Comparison of ENCODE assay signal across 8 mouse cellular contexts in genomic region chr11:116334417-116334782, GRCm38 (mm10). TPM values are rescaled to one million over a fixed set of nuclear protein-coding genes. Genes with fewer than 3 reads are reported as not detected.
DNase-seq lines count a peak whose midpoint lies in the region; ATAC-seq and TF ChIP-seq lines count a peak whose summit lies in the region.

No protein-coding gene starts in this region.

- no peaks in the 10 kb centered on the region for H3K9me3 ChIP-seq in lung, postnatal 0 days (ENCODE audit: low read length)
- no peaks in the 10 kb centered on the region for H3K9me3 ChIP-seq in forebrain, embryonic 16.5 days (ENCODE audit: control insufficient read depth, low read length)
- H3K9me3 ChIP-seq in liver, embryonic 14.5 days (ENCODE audit: control insufficient read depth, low read length), result no peaks in the 10 kb centered on the region
- H3K9me3 ChIP-seq in stomach, embryonic 15.5 days, result no peaks in the 10 kb centered on the region

- no peak for TF ChIP-seq CTCF in lung, postnatal 0 days (IDR thresholded peaks at IDR 0.05)
- no peak for TF ChIP-seq CTCF in lung, adult 2 months (IDR thresholded peaks at IDR 0.05; ENCODE audit: insufficient read depth, low read length)
- TF ChIP-seq CTCF in liver, embryonic 14.5 days (IDR thresholded peaks at IDR 0.05; ENCODE audit: low read depth), result no peak

- 4% methylated on average over 22 of the region's 26 CpGs for WGBS in lung, postnatal 0 days
- 9% methylated on average over 26 of the region's 26 CpGs for WGBS in lung, adult 2 months
- WGBS in forebrain, embryonic 16.5 days, result 8% methylated on average over 26 of the region's 26 CpGs
- 7% methylated on average over 26 of the region's 26 CpGs for WGBS in liver, embryonic 14.5 days (ENCODE audit: insufficient replicate concordance)
- WGBS in stomach, embryonic 15.5 days, result 15% methylated on average over 24 of the region's 26 CpGs

- TF ChIP-seq EP300 in lung, postnatal 0 days (IDR thresholded peaks at IDR 0.05), result no peak
- TF ChIP-seq EP300 in liver, embryonic 14.5 days (IDR thresholded peaks at IDR 0.05; ENCODE audit: low read depth), result no peak

- H3K9ac ChIP-seq in lung, postnatal 0 days (replicated peaks; ENCODE audit: low read depth), result no peak overlapping the region
- no peak overlapping the region; the same call in 1 of the 2 replicates for H3K9ac ChIP-seq in forebrain, embryonic 16.5 days (replicated peaks; ENCODE audit: low read depth, low read length)
- no peak overlapping the region for H3K9ac ChIP-seq in liver, embryonic 14.5 days (replicated peaks)
- H3K9ac ChIP-seq in stomach, embryonic 15.5 days, result no peak overlapping the region

- H3K4me2 ChIP-seq in lung, postnatal 0 days (replicated peaks; ENCODE audit: low read depth, low read length), result peak overlapping the region; percentile 100
- peak overlapping the region; percentile 99; the same call in 1 of the 2 replicates for H3K4me2 ChIP-seq in forebrain, embryonic 16.5 days (ENCODE audit: low read length)
- H3K4me2 ChIP-seq in liver, embryonic 14.5 days (ENCODE audit: low read depth), result peak overlapping the region; percentile 96
- peak overlapping the region; percentile 99 for H3K4me2 ChIP-seq in stomach, embryonic 15.5 days

- H3K36me3 ChIP-seq in lung, postnatal 0 days (ENCODE audit: insufficient read depth, low read length), result no peaks in the 10 kb centered on the region
- H3K36me3 ChIP-seq in forebrain, embryonic 16.5 days (ENCODE audit: control insufficient read depth, insufficient read depth), result 0 out of 2 replicates have a peak, but pooled peaks cover 2% of the 10 kb centered on the region
- no peaks in the 10 kb centered on the region for H3K36me3 ChIP-seq in liver, embryonic 14.5 days (replicated peaks; ENCODE audit: control insufficient read depth, insufficient read depth, low read depth)
- no peaks in the 10 kb centered on the region for H3K36me3 ChIP-seq in stomach, embryonic 15.5 days

- H3K4me1 ChIP-seq in lung, postnatal 0 days (ENCODE audit: insufficient read depth, low read depth, low read length), result peaks cover 14% of the 10 kb centered on the region; the same call in 1 of the 2 replicates
- peaks cover 3% of the 10 kb centered on the region for H3K4me1 ChIP-seq in lung, adult 2 months (ENCODE audit: control insufficient read depth, insufficient read depth, low read length)
- H3K4me1 ChIP-seq in forebrain, embryonic 16.5 days (replicated peaks; ENCODE audit: control insufficient read depth, insufficient read depth, low read length), result peaks cover 57% of the 10 kb centered on the region
- H3K4me1 ChIP-seq in liver, embryonic 14.5 days (replicated peaks; ENCODE audit: control insufficient read depth in 2 of 2, insufficient read depth in 2 of 2, low read length in 1 of 2), result no peaks in the 10 kb centered on the region
- H3K4me1 ChIP-seq in stomach, embryonic 15.5 days, result peaks cover 33% of the 10 kb centered on the region

- peaks cover 12% of the 10 kb centered on the region for H3K27me3 ChIP-seq in lung, postnatal 0 days (replicated peaks; ENCODE audit: insufficient read depth, low read length)
- H3K27me3 ChIP-seq in forebrain, embryonic 16.5 days (replicated peaks; ENCODE audit: control insufficient read depth, insufficient read depth, low read length), result peaks cover 12% of the 10 kb centered on the region
- peaks cover 36% of the 10 kb centered on the region for H3K27me3 ChIP-seq in liver, embryonic 14.5 days (ENCODE audit: control insufficient read depth, insufficient read depth, low read length)
- H3K27me3 ChIP-seq in stomach, embryonic 15.5 days (replicated peaks), result peaks cover 22% of the 10 kb centered on the region

- DNase-seq in lung, postnatal 0 days (ENCODE audit: low spot score), result no peak
- DNase-seq in lung, adult 2 months, result no peak
- no peak for DNase-seq in liver, embryonic 14.5 days (ENCODE audit: low read depth in 3 of 3, low spot score in 3 of 3)
- DNase-seq in thymus, postnatal 36 days, result no peak
- no peak for DNase-seq in MN1 (ENCODE audit: low spot score)
- no peak for DNase-seq in layer of hippocampus, postnatal 14 days (ENCODE audit: low spot score in 2 of 2)

- 0 out of 2 replicates have a peak overlapping the region, but pooled peaks have one; percentile 14 for H3K27ac ChIP-seq in lung, postnatal 0 days (ENCODE audit: low read length)
- H3K27ac ChIP-seq in forebrain, embryonic 16.5 days (ENCODE audit: low read length), result no peak overlapping the region
- no peak overlapping the region for H3K27ac ChIP-seq in liver, embryonic 14.5 days
- H3K27ac ChIP-seq in stomach, embryonic 15.5 days, result no peak overlapping the region

- peak overlapping the region; percentile 66; the same call in 1 of the 2 replicates for H3K4me3 ChIP-seq in lung, postnatal 0 days (ENCODE audit: low read depth, low read length)
- no peak overlapping the region for H3K4me3 ChIP-seq in lung, adult 2 months (replicated peaks; ENCODE audit: extremely low read depth, low read depth, low read length)
- peak overlapping the region; percentile 57 for H3K4me3 ChIP-seq in forebrain, embryonic 16.5 days (replicated peaks; ENCODE audit: low read length)
- H3K4me3 ChIP-seq in liver, embryonic 14.5 days (ENCODE audit: insufficient read depth in 1 of 2, low read depth in 2 of 2, low read length in 2 of 2), result peak overlapping the region in 1 of 2 experiments; percentile 64; a peak in 2 of 4 replicates
- H3K4me3 ChIP-seq in stomach, embryonic 15.5 days (replicated peaks), result peak overlapping the region; percentile 61

- ATAC-seq in lung, postnatal 0 days, result no peak
- no peak for ATAC-seq in forebrain, embryonic 16.5 days
- ATAC-seq in liver, embryonic 14.5 days (ENCODE audit: insufficient read depth), result no peak
- ATAC-seq in stomach, embryonic 15.5 days (ENCODE audit: insufficient read depth, low FRiP score, low read depth), result no peak

- TF ChIP-seq POLR2A in lung, adult 2 months (IDR thresholded peaks at IDR 0.05; ENCODE audit: borderline replicate concordance, extremely low read depth, low read depth, low read length), result no peak

RNA-seq across cellular contexts. Expression of gene Foxj1, which starts 0.8 kb away (rescaled TPM):
- 39.8 and 44.9 TPM in 2 replicates for polyA plus RNA-seq in lung, postnatal 0 days (2015; fragmentation: Nextera tagmentation; extraction: Ambion mirVana)
- polyA plus RNA-seq in lung, adult 2 months (2012; rRNA removed), result 78.4 and 114 TPM in 2 replicates
- polyA plus RNA-seq in forebrain, embryonic 16.5 days (2015; fragmentation: Nextera tagmentation; extraction: Ambion mirVana), result 6.6 and 7.0 TPM in 2 replicates
- polyA plus RNA-seq in liver, embryonic 14.5 days (2012; rRNA removed), result 1.2 and 1.4 TPM in 2 replicates
- polyA plus RNA-seq in liver, embryonic 14.5 days (2014; fragmentation: Nextera tagmentation; extraction: Ambion mirVana), result 0.76 and 0.80 TPM in 2 replicates
- polyA plus RNA-seq in stomach, embryonic 15.5 days (2015; fragmentation: Nextera tagmentation; extraction: Ambion mirVana), result 0.97 and 1.1 TPM in 2 replicates
- 10 to 100 TPM in 1 of 2 experiments, 1 to 10 TPM in 1; 6.9 to 13.4 TPM for total RNA-seq in layer of hippocampus, postnatal 14 days (2021)

RNA-seq across cellular contexts. Expression of gene Exoc7, which starts 27.4 kb away (rescaled TPM):
- polyA plus RNA-seq in lung, postnatal 0 days (2015; fragmentation: Nextera tagmentation; extraction: Ambion mirVana), result 41.3 and 41.9 TPM in 2 replicates
- 29.9 and 33.2 TPM in 2 replicates for polyA plus RNA-seq in lung, adult 2 months (2012; rRNA removed)
- polyA plus RNA-seq in forebrain, embryonic 16.5 days (2015; fragmentation: Nextera tagmentation; extraction: Ambion mirVana), result 114 and 116 TPM in 2 replicates
- 7.1 and 8.8 TPM in 2 replicates for polyA plus RNA-seq in liver, embryonic 14.5 days (2012; rRNA removed)
- 14.9 and 16.7 TPM in 2 replicates for polyA plus RNA-seq in liver, embryonic 14.5 days (2014; fragmentation: Nextera tagmentation; extraction: Ambion mirVana)
- 52.3 and 52.9 TPM in 2 replicates for polyA plus RNA-seq in stomach, embryonic 15.5 days (2015; fragmentation: Nextera tagmentation; extraction: Ambion mirVana)
- total RNA-seq in layer of hippocampus, postnatal 14 days (2021), result 10 to 100 TPM; 76.5 to 77.8 TPM

RNA-seq across cellular contexts. Expression of gene Galr2, which starts 53.7 kb away (rescaled TPM):
- polyA plus RNA-seq in lung, postnatal 0 days (2015; fragmentation: Nextera tagmentation; extraction: Ambion mirVana), result 0.11 TPM in 1 of 2 replicates, not detected in the other
- polyA plus RNA-seq in lung, adult 2 months (2012; rRNA removed), result 0.10 and 0.18 TPM in 2 replicates
- 0.10 and 0.14 TPM in 2 replicates for polyA plus RNA-seq in forebrain, embryonic 16.5 days (2015; fragmentation: Nextera tagmentation; extraction: Ambion mirVana)
- 0.02 TPM in 1 of 2 replicates, not detected in the other for polyA plus RNA-seq in liver, embryonic 14.5 days (2012; rRNA removed)
- not detected in 2 replicates for polyA plus RNA-seq in liver, embryonic 14.5 days (2014; fragmentation: Nextera tagmentation; extraction: Ambion mirVana)
- 0.15 and 0.35 TPM in 2 replicates for polyA plus RNA-seq in stomach, embryonic 15.5 days (2015; fragmentation: Nextera tagmentation; extraction: Ambion mirVana)
- total RNA-seq in layer of hippocampus, postnatal 14 days (2021), result not detected
